Mouse (Mus musculus): ENCODE results near the gene Slc7a5. TPM values are rescaled to one million over a fixed set of nuclear protein-coding genes. Genes with fewer than 3 reads are reported as not detected.

The Slc7a5 gene
- polyA plus RNA-seq, 1 experiment from 2014 or later = 10.2 TPM

GRCm38 (mm10) chr8:121932026-121932667, 24.7 kb upstream of the Slc7a5 start:
- H3K27me3 ChIP-seq (ENCODE audit: insufficient read depth, low read length) = no peaks in the 10 kb centered on the region
- 80% methylated on average over 12 of the region's 12 CpGs for WGBS
- no peak for ATAC-seq (replicated peaks; ENCODE audit: low FRiP score, low read depth)

GRCm38 (mm10) chr8:121931571-121931970, 24.1 kb upstream of the Slc7a5 start:
- no peak for TF ChIP-seq CTCF (IDR thresholded peaks at IDR 0.05; ENCODE audit: low read depth)
- no peak overlapping the region for H3K9ac ChIP-seq (ENCODE audit: low read depth, low read length)
- ATAC-seq (replicated peaks; ENCODE audit: low FRiP score, low read depth) (no peak), DNase-seq (ENCODE audit: low spot score) (no peak)
- 80% methylated on average over 7 of the region's 7 CpGs for WGBS
- H3K4me2 ChIP-seq (ENCODE audit: low read length) = no peak overlapping the region
- no peak overlapping the region for H3K4me3 ChIP-seq (replicated peaks; ENCODE audit: low read depth, low read length)
- H3K4me1 ChIP-seq (replicated peaks; ENCODE audit: insufficient read depth, low read length) = no peaks in the 10 kb centered on the region
- no peaks in the 10 kb centered on the region for H3K36me3 ChIP-seq (ENCODE audit: insufficient read depth, low read length)
- no peaks in the 10 kb centered on the region for H3K9me3 ChIP-seq (replicated peaks; ENCODE audit: low read length)
- H3K27me3 ChIP-seq (ENCODE audit: insufficient read depth, low read length) = no peaks in the 10 kb centered on the region
- no peak overlapping the region for H3K27ac ChIP-seq

More at GRCm38 (mm10) chr8:121932026-121932667, 24.7 kb upstream of the Slc7a5 start:
- Histone ChIP-seq H3K4me3 (replicated peaks; ENCODE audit: low read depth, low read length) (no peak overlapping the region), H3K36me3 (ENCODE audit: insufficient read depth, low read length) (no peaks in the 10 kb centered on the region), H3K9me3 (replicated peaks; ENCODE audit: low read length) (no peaks in the 10 kb centered on the region), H3K4me1 (replicated peaks; ENCODE audit: insufficient read depth, low read length) (no peaks in the 10 kb centered on the region), H3K9ac (ENCODE audit: low read depth, low read length) (no peak overlapping the region), H3K27ac (no peak overlapping the region), H3K4me2 (ENCODE audit: low read length) (no peak overlapping the region)
- no peak for DNase-seq (ENCODE audit: low spot score)
- no peak for TF ChIP-seq CTCF (IDR thresholded peaks at IDR 0.05; ENCODE audit: low read depth)

GRCm38 (mm10) chr8:121930047-121930446, 22.6 kb upstream of the Slc7a5 start:
- Histone ChIP-seq H3K9me3 (replicated peaks; ENCODE audit: low read length) (no peaks in the 10 kb centered on the region), H3K9ac (ENCODE audit: low read depth, low read length) (no peak overlapping the region), H3K4me3 (replicated peaks; ENCODE audit: low read depth, low read length) (no peak overlapping the region), H3K27me3 (ENCODE audit: insufficient read depth, low read length) (no peaks in the 10 kb centered on the region), H3K36me3 (ENCODE audit: insufficient read depth, low read length) (no peaks in the 10 kb centered on the region), H3K4me2 (ENCODE audit: low read length) (no peak overlapping the region), H3K27ac (no peak overlapping the region), H3K4me1 (replicated peaks; ENCODE audit: insufficient read depth, low read length) (no peaks in the 10 kb centered on the region)
- WGBS = 79% methylated on average over 4 of the region's 4 CpGs
- TF ChIP-seq CTCF (IDR thresholded peaks at IDR 0.05; ENCODE audit: low read depth) = no peak
- DNase-seq (ENCODE audit: low spot score) = no peak
- no peak for ATAC-seq (replicated peaks; ENCODE audit: low FRiP score, low read depth)

- no peaks in the 10 kb centered on the region for H3K27me3 ChIP-seq (ENCODE audit: insufficient read depth, low read length)
- no peak overlapping the region for H3K27ac ChIP-seq
- no peak overlapping the region for H3K4me3 ChIP-seq (replicated peaks; ENCODE audit: low read depth, low read length)
- ATAC-seq (replicated peaks; ENCODE audit: low FRiP score, low read depth) = peak; percentile 53; the same call in 1 of the 2 replicates
- peak; percentile 75 for TF ChIP-seq CTCF (IDR thresholded peaks at IDR 0.05; ENCODE audit: low read depth)
- no peak overlapping the region for H3K9ac ChIP-seq (ENCODE audit: low read depth, low read length)
- DNase-seq (ENCODE audit: low spot score) = peak; percentile 68
- no peaks in the 10 kb centered on the region for H3K9me3 ChIP-seq (replicated peaks; ENCODE audit: low read length)
- H3K4me1 ChIP-seq (replicated peaks; ENCODE audit: insufficient read depth, low read length) = 0 out of 2 replicates have a peak, but pooled peaks cover under 1% of the 10 kb centered on the region
- no peaks in the 10 kb centered on the region for H3K36me3 ChIP-seq (ENCODE audit: insufficient read depth, low read length)
- 42% methylated on average over 8 of the region's 8 CpGs for WGBS
- H3K4me2 ChIP-seq (ENCODE audit: low read length) = no peak overlapping the region
Observed at GRCm38 (mm10) chr8:121927316-121927715, 19.8 kb upstream of the Slc7a5 start.

GRCm38 (mm10) chr8:121926266-121926665, 18.8 kb upstream of the Slc7a5 start:
- Histone ChIP-seq H3K4me2 (ENCODE audit: low read length) (no peak overlapping the region), H3K27me3 (ENCODE audit: insufficient read depth, low read length) (no peaks in the 10 kb centered on the region), H3K4me1 (replicated peaks; ENCODE audit: insufficient read depth, low read length) (0 out of 2 replicates have a peak, but pooled peaks cover 5% of the 10 kb centered on the region), H3K9me3 (replicated peaks; ENCODE audit: low read length) (no peaks in the 10 kb centered on the region), H3K27ac (no peak overlapping the region), H3K9ac (ENCODE audit: low read depth, low read length) (no peak overlapping the region), H3K36me3 (ENCODE audit: insufficient read depth, low read length) (no peaks in the 10 kb centered on the region), H3K4me3 (replicated peaks; ENCODE audit: low read depth, low read length) (no peak overlapping the region)
- DNase-seq (ENCODE audit: low spot score) (no peak), ATAC-seq (replicated peaks; ENCODE audit: low FRiP score, low read depth) (no peak)
- 61% methylated on average over 8 of the region's 8 CpGs for WGBS
- no peak for TF ChIP-seq CTCF (IDR thresholded peaks at IDR 0.05; ENCODE audit: low read depth)

- DNase-seq (ENCODE audit: low spot score) (peak; percentile 93), ATAC-seq (replicated peaks; ENCODE audit: low FRiP score, low read depth) (no peak)
- Histone ChIP-seq H3K4me1 (replicated peaks; ENCODE audit: insufficient read depth, low read length) (0 out of 2 replicates have a peak, but pooled peaks cover 5% of the 10 kb centered on the region), H3K27ac (no peak overlapping the region), H3K36me3 (ENCODE audit: insufficient read depth, low read length) (no peaks in the 10 kb centered on the region), H3K9me3 (replicated peaks; ENCODE audit: low read length) (no peaks in the 10 kb centered on the region), H3K4me2 (ENCODE audit: low read length) (no peak overlapping the region), H3K9ac (ENCODE audit: low read depth, low read length) (no peak overlapping the region), H3K27me3 (ENCODE audit: insufficient read depth, low read length) (no peaks in the 10 kb centered on the region), H3K4me3 (replicated peaks; ENCODE audit: low read depth, low read length) (no peak overlapping the region)
- TF ChIP-seq CTCF (IDR thresholded peaks at IDR 0.05; ENCODE audit: low read depth) = peak; percentile 93
- WGBS = 30% methylated on average over 10 of the region's 10 CpGs
Observed at GRCm38 (mm10) chr8:121925624-121926023, 18.1 kb upstream of the Slc7a5 start.
